Mouse (Mus musculus): ENCODE measurements around the gene Cfap74. TPM values are rescaled to one million over a fixed set of nuclear protein-coding genes. Genes with fewer than 3 reads are reported as not detected.
"Not testable (repeated sequence)": the region's sequence is repeated elsewhere in the genome, so short reads cannot be mapped to it uniquely, and the experiment has no call there.

The Cfap74 gene
- polyA plus RNA-seq, 1 experiment = 5.1 TPM

DNA sequence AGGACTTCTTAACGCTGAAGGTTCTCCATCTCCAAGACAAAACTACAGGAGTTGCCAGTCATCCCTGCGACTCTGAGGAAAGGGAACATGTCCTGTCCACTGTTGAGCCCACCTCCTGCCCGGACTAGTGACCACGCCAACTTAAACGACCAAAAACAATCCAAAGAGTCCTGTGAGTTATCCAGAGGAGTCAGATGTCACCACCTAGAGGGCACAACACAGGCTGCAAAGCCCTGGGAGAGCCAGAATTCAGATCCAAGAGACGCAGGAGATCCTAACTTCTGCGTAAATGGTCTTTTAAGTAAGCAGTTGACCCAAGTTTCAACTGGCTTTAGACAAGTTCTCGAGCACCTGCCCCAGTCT, 314 bp upstream of the Cfap74 start:
- TF ChIP-seq POLR2A (IDR thresholded peaks at IDR 0.05; ENCODE audit: borderline replicate concordance, extremely low read depth, insufficient read depth, insufficient read length, poor library complexity, severe bottlenecking) (no peak), CTCF (IDR thresholded peaks at IDR 0.05; ENCODE audit: borderline replicate concordance, extremely low read depth, insufficient read depth, insufficient read length) (peak; percentile 27; the same call in 1 of the 2 replicates)
- no peak for DNase-seq (ENCODE audit: low read depth)

- TF ChIP-seq POLR2A (IDR thresholded peaks at IDR 0.05; ENCODE audit: borderline replicate concordance, extremely low read depth, insufficient read depth, insufficient read length, poor library complexity, severe bottlenecking) (no peak), CTCF (IDR thresholded peaks at IDR 0.05; ENCODE audit: borderline replicate concordance, extremely low read depth, insufficient read depth, insufficient read length) (no peak)
- no peak for DNase-seq (ENCODE audit: low read depth)
These were observed 3.1 kb downstream of the Cfap74 start for GRCm38 (mm10) chr4:155412124-155412523.

- TF ChIP-seq CTCF (IDR thresholded peaks at IDR 0.05; ENCODE audit: borderline replicate concordance, extremely low read depth, insufficient read depth, insufficient read length) (no peak), POLR2A (IDR thresholded peaks at IDR 0.05; ENCODE audit: borderline replicate concordance, extremely low read depth, insufficient read depth, insufficient read length, poor library complexity, severe bottlenecking) (no peak)
- no peak for DNase-seq (ENCODE audit: low read depth)
These were observed 4.8 kb downstream of the Cfap74 start for GRCm38 (mm10) chr4:155413641-155414335.

GRCm38 (mm10) chr4:155414656-155415235, 5.8 kb downstream of the Cfap74 start:
- DNase-seq (ENCODE audit: low read depth) = no peak
- TF ChIP-seq CTCF (IDR thresholded peaks at IDR 0.05; ENCODE audit: borderline replicate concordance, extremely low read depth, insufficient read depth, insufficient read length) (no peak), POLR2A (IDR thresholded peaks at IDR 0.05; ENCODE audit: borderline replicate concordance, extremely low read depth, insufficient read depth, insufficient read length, poor library complexity, severe bottlenecking) (no peak)

DNA sequence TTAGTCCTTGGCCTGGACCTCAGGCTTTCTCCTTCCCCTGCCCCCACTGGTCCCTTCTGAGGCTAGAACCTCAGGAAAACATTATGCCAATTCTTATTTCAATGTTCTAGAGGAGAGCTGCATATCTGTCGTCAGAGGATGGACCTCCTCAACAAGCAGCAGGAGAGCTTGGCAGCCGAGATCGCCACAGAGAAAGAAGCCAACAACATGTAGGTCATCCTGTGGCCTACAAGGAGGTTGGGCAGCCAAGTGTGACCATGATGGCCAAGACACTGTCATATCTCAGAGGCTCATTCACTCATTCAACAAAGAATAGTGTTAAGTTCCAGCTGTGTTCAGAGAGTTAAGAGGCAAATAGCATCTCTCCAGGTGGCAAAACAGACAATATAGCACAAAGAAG, 11.1 kb downstream of the Cfap74 start:
- TF ChIP-seq POLR2A (IDR thresholded peaks at IDR 0.05; ENCODE audit: borderline replicate concordance, extremely low read depth, insufficient read depth, insufficient read length, poor library complexity, severe bottlenecking) (no peak), CTCF (IDR thresholded peaks at IDR 0.05; ENCODE audit: borderline replicate concordance, extremely low read depth, insufficient read depth, insufficient read length) (no peak)
- no peak for DNase-seq (ENCODE audit: low read depth)

DNA sequence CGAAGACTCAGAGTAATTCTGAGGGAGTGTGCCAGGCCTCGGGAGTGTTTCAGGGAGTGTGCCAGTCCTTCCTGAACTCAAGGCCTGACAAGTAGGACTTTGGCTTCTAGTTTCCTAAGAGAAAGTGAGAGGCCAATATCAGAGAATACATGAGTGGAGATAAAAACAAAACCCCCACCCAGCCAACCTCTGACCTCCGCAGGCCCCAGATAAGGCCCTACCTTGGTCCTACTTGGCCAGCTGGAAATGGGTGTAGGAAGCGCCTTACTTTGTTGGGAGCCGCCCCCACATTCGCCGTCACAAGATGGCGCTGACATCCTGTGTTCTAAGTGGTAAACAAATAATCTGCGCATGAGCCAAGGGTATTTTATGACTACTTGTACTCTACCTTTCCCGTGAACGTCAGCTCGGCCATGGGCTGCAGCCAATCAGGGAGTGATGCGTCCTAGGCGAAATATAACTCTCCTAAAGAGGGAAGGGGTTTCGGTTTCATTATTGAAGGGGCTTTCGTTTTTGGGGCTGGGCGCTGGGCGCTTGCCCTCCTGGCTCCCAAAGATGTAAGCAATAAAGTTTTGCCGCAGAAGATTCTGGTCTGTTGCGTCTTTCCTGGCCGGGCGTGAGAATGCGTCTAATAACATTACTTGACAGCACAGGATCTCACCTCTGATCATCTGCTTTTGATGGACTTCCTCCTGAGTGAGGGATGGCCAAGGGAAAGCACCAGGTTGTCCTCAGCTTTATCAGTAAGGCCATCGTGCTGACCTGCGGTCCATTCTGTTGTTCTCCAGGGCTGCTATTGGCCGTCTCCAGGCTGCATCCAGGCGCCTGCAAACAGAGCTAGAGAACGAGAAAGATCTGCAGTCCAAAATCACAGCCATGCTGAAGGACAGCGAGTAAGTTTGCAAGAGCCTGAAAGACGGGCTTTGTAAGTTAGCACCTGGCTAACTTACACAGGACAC, 12.7 kb downstream of the Cfap74 start:
- DNase-seq (ENCODE audit: low read depth) = not testable (repeated sequence)

GRCm38 (mm10) chr4:155423988-155424387, 15.0 kb downstream of the Cfap74 start:
- TF ChIP-seq POLR2A (IDR thresholded peaks at IDR 0.05; ENCODE audit: borderline replicate concordance, extremely low read depth, insufficient read depth, insufficient read length, poor library complexity, severe bottlenecking) (no peak), CTCF (IDR thresholded peaks at IDR 0.05; ENCODE audit: borderline replicate concordance, extremely low read depth, insufficient read depth, insufficient read length) (no peak)

GRCm38 (mm10) chr4:155426272-155426671, 17.3 kb downstream of the Cfap74 start:
- no peak for DNase-seq (ENCODE audit: low read depth)
- TF ChIP-seq POLR2A (IDR thresholded peaks at IDR 0.05; ENCODE audit: borderline replicate concordance, extremely low read depth, insufficient read depth, insufficient read length, poor library complexity, severe bottlenecking) (no peak), CTCF (IDR thresholded peaks at IDR 0.05; ENCODE audit: borderline replicate concordance, extremely low read depth, insufficient read depth, insufficient read length) (no peak)

More at GRCm38 (mm10) chr4:155423988-155424387, 15.0 kb downstream of the Cfap74 start:
- DNase-seq (ENCODE audit: low read depth) = no peak

DNA sequence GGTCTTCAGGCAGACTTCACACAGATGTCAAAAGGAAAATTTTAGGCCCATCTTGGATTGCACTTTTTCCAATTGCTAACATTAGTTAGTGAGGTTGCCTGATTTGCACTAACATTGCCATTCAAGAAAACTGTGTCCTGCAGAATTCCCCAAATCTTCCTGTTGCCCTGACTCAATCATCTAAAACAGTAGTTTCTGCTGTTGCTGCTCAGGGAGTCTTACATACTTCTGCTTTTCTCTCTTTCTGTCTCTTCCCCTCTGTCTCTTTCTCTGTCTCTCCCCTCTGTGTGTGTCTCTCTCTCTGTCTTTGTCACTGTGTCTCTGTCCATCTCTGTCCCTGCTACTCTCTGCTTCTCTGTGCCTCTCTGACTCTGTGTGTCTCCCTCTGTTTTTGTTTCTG, 19.5 kb downstream of the Cfap74 start:
- TF ChIP-seq POLR2A (IDR thresholded peaks at IDR 0.05; ENCODE audit: borderline replicate concordance, extremely low read depth, insufficient read depth, insufficient read length, poor library complexity, severe bottlenecking) = no peak
- no peak for TF ChIP-seq CTCF (IDR thresholded peaks at IDR 0.05; ENCODE audit: borderline replicate concordance, extremely low read depth, insufficient read depth, insufficient read length)
- no peak for DNase-seq (ENCODE audit: low read depth)

GRCm38 (mm10) chr4:155429202-155429601, 20.2 kb downstream of the Cfap74 start:
- TF ChIP-seq POLR2A (IDR thresholded peaks at IDR 0.05; ENCODE audit: borderline replicate concordance, extremely low read depth, insufficient read depth, insufficient read length, poor library complexity, severe bottlenecking) (no peak), CTCF (IDR thresholded peaks at IDR 0.05; ENCODE audit: borderline replicate concordance, extremely low read depth, insufficient read depth, insufficient read length) (no peak)
- DNase-seq (ENCODE audit: low read depth) = no peak

GRCm38 (mm10) chr4:155432358-155432757, 23.4 kb downstream of the Cfap74 start:
- no peak for DNase-seq (ENCODE audit: low read depth)
- TF ChIP-seq CTCF (IDR thresholded peaks at IDR 0.05; ENCODE audit: borderline replicate concordance, extremely low read depth, insufficient read depth, insufficient read length) (no peak), POLR2A (IDR thresholded peaks at IDR 0.05; ENCODE audit: borderline replicate concordance, extremely low read depth, insufficient read depth, insufficient read length, poor library complexity, severe bottlenecking) (no peak)
